Mouse (Mus musculus) C2C12 (cell line): ENCODE results near the gene Adgra3. TPM values are rescaled to one million over a fixed set of nuclear protein-coding genes. Genes with fewer than 3 reads are reported as not detected.

Experiments used
- H3K27me3 ChIP-seq: one replicate; pipeline ENCODE4 v1.6.1; 2011; ENCODE audit not compliant: control insufficient read depth, insufficient read depth, insufficient read length
- H3K36me3 ChIP-seq: one replicate; pipeline ENCODE4 v1.6.1; 2011; ENCODE audit not compliant: control insufficient read depth, insufficient read depth
- H3K4me3 ChIP-seq: one replicate; pipeline ENCODE4 v1.5.1; 2011; ENCODE audit warnings: mild to moderate bottlenecking, control low read depth; ENCODE audit not compliant: poor library complexity, insufficient read depth, severe bottlenecking
- H3K79me2 ChIP-seq: one replicate; pipeline ENCODE4 v1.6.1; 2011; ENCODE audit not compliant: control insufficient read depth, insufficient read depth
- H3K79me3 ChIP-seq: one replicate; pipeline ENCODE4 v1.6.1; 2011; ENCODE audit warnings: low read depth, control low read depth
- H3ac ChIP-seq: one replicate; pipeline ENCODE3; 2011; ENCODE audit warnings: low read depth; ENCODE audit not compliant: control insufficient read depth, insufficient read length
- CEBPB ChIP-seq: IDR thresholded peaks from one replicate; pipeline ENCODE4 v1.6.1; 2011; ENCODE audit warnings: low read depth, mild to moderate bottlenecking, control low read depth, moderate library complexity
- CTCF ChIP-seq: IDR thresholded peaks from one replicate; pipeline ENCODE4 v1.5.1; 2011; ENCODE audit not compliant: control insufficient read depth, insufficient read depth, insufficient read length
- FOSL1 ChIP-seq: IDR thresholded peaks from one replicate; pipeline ENCODE4 v1.8.0; 2011; ENCODE audit warnings: mild to moderate bottlenecking, low read length; ENCODE audit not compliant: poor library complexity, insufficient read depth, severe bottlenecking
- MAX ChIP-seq: IDR thresholded peaks from one replicate; pipeline ENCODE4 v1.6.1; 2011; ENCODE audit warnings: mild to moderate bottlenecking, control low read depth
- MYOD1 ChIP-seq: IDR thresholded peaks from one replicate; pipeline ENCODE4 v1.6.1; 2011; ENCODE audit warnings: low read depth; ENCODE audit not compliant: control insufficient read depth, insufficient read length
- MYOG ChIP-seq: IDR thresholded peaks from one replicate; pipeline ENCODE4 v1.6.1; 2011; ENCODE audit not compliant: control insufficient read depth, insufficient read length; ENCODE audit errors: extremely low read depth
- USF1 ChIP-seq: IDR thresholded peaks from one replicate; pipeline ENCODE4 v1.6.1; 2011; ENCODE audit warnings: low read depth, mild to moderate bottlenecking, control low read depth, moderate library complexity
- polyA plus RNA-seq: library from polyadenylated mRNA; unstranded; fragments of >200 nt; fragmentation: generic; extraction: Trizol; gene quantifications from one replicate; pipeline ENCODE4 v1.2.1, GENCODE M21; 2012; ENCODE audit warnings: missing spikeins

Adgra3 gene
- polyA plus RNA-seq, 1 experiment: 28.9 TPM

- no peak overlapping the region for H3ac ChIP-seq
- TF ChIP-seq USF1: no peak
- TF ChIP-seq MYOG: no peak
- no peak for TF ChIP-seq MAX
- TF ChIP-seq CEBPB: no peak
- no peak for TF ChIP-seq MYOD1
- TF ChIP-seq CTCF: no peak
- TF ChIP-seq FOSL1: no peak
- no peaks in the 10 kb centered on the region for H3K79me2 ChIP-seq
- H3K27me3 ChIP-seq: no peaks in the 10 kb centered on the region
- H3K4me3 ChIP-seq: no peak overlapping the region
- H3K79me3 ChIP-seq: no peaks in the 10 kb centered on the region
- peaks cover 17% of the 10 kb centered on the region for H3K36me3 ChIP-seq
Measured at GRCm38 (mm10) chr5:49988015-49988798, 70.6 kb downstream of the Adgra3 start.

- TF ChIP-seq USF1 (no peak), MAX (no peak), CEBPB (no peak), CTCF (no peak), MYOD1 (no peak), FOSL1 (no peak)
- Histone ChIP-seq H3K79me3 (no peaks in the 10 kb centered on the region), H3ac (no peak overlapping the region), H3K4me3 (no peak overlapping the region), H3K79me2 (no peaks in the 10 kb centered on the region), H3K36me3 (peaks cover 19% of the 10 kb centered on the region), H3K27me3 (no peaks in the 10 kb centered on the region)
Measured at GRCm38 (mm10) chr5:49980727-49981126, 78.1 kb downstream of the Adgra3 start.

- no peak overlapping the region for H3ac ChIP-seq
- peaks cover 18% of the 10 kb centered on the region for H3K36me3 ChIP-seq
- no peaks in the 10 kb centered on the region for H3K79me3 ChIP-seq
- H3K27me3 ChIP-seq: no peaks in the 10 kb centered on the region
- no peak for TF ChIP-seq CTCF
- no peak for TF ChIP-seq MYOG
- no peak for TF ChIP-seq USF1
- no peak for TF ChIP-seq MYOD1
- no peak for TF ChIP-seq CEBPB
- no peak for TF ChIP-seq MAX
- no peak for TF ChIP-seq FOSL1
- no peaks in the 10 kb centered on the region for H3K79me2 ChIP-seq
- H3K4me3 ChIP-seq: no peak overlapping the region
Measured at GRCm38 (mm10) chr5:49979246-49979645, 79.6 kb downstream of the Adgra3 start.

GRCm38 (mm10) chr5:49975971-49976370 is 82.8 kb downstream of the Adgra3 start:
- Histone ChIP-seq H3K36me3 (peaks cover 29% of the 10 kb centered on the region), H3K4me3 (no peak overlapping the region)

GRCm38 (mm10) chr5:49974211-49974610 is 84.6 kb downstream of the Adgra3 start:
- peaks cover 37% of the 10 kb centered on the region for H3K36me3 ChIP-seq
- H3ac ChIP-seq: no peak overlapping the region
- H3K79me3 ChIP-seq: no peaks in the 10 kb centered on the region
- H3K79me2 ChIP-seq: no peaks in the 10 kb centered on the region
- no peak overlapping the region for H3K4me3 ChIP-seq
- no peaks in the 10 kb centered on the region for H3K27me3 ChIP-seq
- TF ChIP-seq FOSL1: no peak
- TF ChIP-seq CTCF: no peak
- TF ChIP-seq CEBPB: no peak
- no peak for TF ChIP-seq USF1
- TF ChIP-seq MAX: no peak
- no peak for TF ChIP-seq MYOD1
- TF ChIP-seq MYOG: no peak

More at GRCm38 (mm10) chr5:49975971-49976370, 82.8 kb downstream of the Adgra3 start:
- Histone ChIP-seq H3K27me3 (no peaks in the 10 kb centered on the region), H3ac (no peak overlapping the region), H3K79me2 (no peaks in the 10 kb centered on the region), H3K79me3 (no peaks in the 10 kb centered on the region)
- TF ChIP-seq CEBPB: no peak

- Histone ChIP-seq H3K36me3 (peaks cover 31% of the 10 kb centered on the region), H3K79me2 (no peaks in the 10 kb centered on the region), H3K79me3 (no peaks in the 10 kb centered on the region), H3ac (no peak overlapping the region), H3K4me3 (no peak overlapping the region), H3K27me3 (no peaks in the 10 kb centered on the region)
- TF ChIP-seq CEBPB: no peak
- TF ChIP-seq FOSL1: no peak
- TF ChIP-seq CTCF: no peak
- TF ChIP-seq MAX: no peak
- no peak for TF ChIP-seq MYOG
- no peak for TF ChIP-seq USF1
- no peak for TF ChIP-seq MYOD1
Measured at GRCm38 (mm10) chr5:49969660-49970059, 89.1 kb downstream of the Adgra3 start.
